Mouse (Mus musculus) limb, embryonic 10.5 days (tissue): ENCODE results near the gene Sv2b. TPM values are rescaled to one million over a fixed set of nuclear protein-coding genes. Genes with fewer than 3 reads are reported as not detected.

Experiments used
- DNase-seq: peaks from one replicate; pipeline ENCODE4 v3.0.0-alpha.2; 2017; ENCODE audit warnings: low spot score
- H3K27ac ChIP-seq: fragments of 300-500 bp; sonication (generic); 2 replicates; pipeline ENCODE4 v1.5.1; 2016; ENCODE audit warnings: mild to moderate bottlenecking
- H3K27me3 ChIP-seq: fragments of 300-500 bp; sonication (generic); 2 replicates; pipeline ENCODE4 v1.6.1; 2016; ENCODE audit warnings: low read depth, mild to moderate bottlenecking; ENCODE audit not compliant: poor library complexity, severe bottlenecking
- H3K36me3 ChIP-seq: fragments of 300-500 bp; sonication (generic); 2 replicates; pipeline ENCODE4 v1.6.1; 2016; ENCODE audit warnings: mild to moderate bottlenecking, moderate library complexity
- H3K4me1 ChIP-seq: fragments of 300-500 bp; sonication (generic); 2 replicates; pipeline ENCODE4 v1.6.1; 2016
- H3K4me3 ChIP-seq: fragments of 300-500 bp; sonication (generic); 2 replicates; pipeline ENCODE4 v1.5.1; 2016; ENCODE audit warnings: mild to moderate bottlenecking, moderate library complexity
- H3K9me3 ChIP-seq: fragments of 300-500 bp; sonication (generic); replicated peaks from 2 replicates; pipeline ENCODE4 v1.6.1; 2016; ENCODE audit warnings: mild to moderate bottlenecking
- WGBS: fragments of 180-500 bp; shearing (Covaris S2); methylation state at CpG from one replicate; pipeline ENCODE4 v1.1.7; 2016; 5-methylcytosine and 5-hydroxymethylcytosine counted together
- polyA plus RNA-seq: library from polyadenylated mRNA; unstranded; fragments of >200 nt; fragmentation: Nextera tagmentation; extraction: Ambion mirVana; gene quantifications from 2 replicates; pipeline ENCODE4 v1.2.1, GENCODE M21; 2016

Gene Sv2b
- polyA plus RNA-seq, 1 experiment from 2014 or later = 1.3 TPM

- Histone ChIP-seq H3K4me1 (no peaks in the 10 kb centered on the region), H3K9me3 (no peaks in the 10 kb centered on the region), H3K4me3 (no peak overlapping the region), H3K27ac (no peak overlapping the region), H3K36me3 (no peaks in the 10 kb centered on the region), H3K27me3 (no peaks in the 10 kb centered on the region)
- WGBS = 78% methylated on average over 17 of the region's 17 CpGs
- DNase-seq = no peak
Observed at GRCm38 (mm10) chr7:75102536-75103332, 206.3 kb downstream of the Sv2b start.

- Histone ChIP-seq H3K36me3 (no peaks in the 10 kb centered on the region), H3K4me1 (peaks cover 2% of the 10 kb centered on the region; the same call in 1 of the 2 replicates), H3K27me3 (no peaks in the 10 kb centered on the region), H3K4me3 (no peak overlapping the region), H3K9me3 (no peaks in the 10 kb centered on the region), H3K27ac (no peak overlapping the region)
- 90% methylated on average over 4 of the region's 4 CpGs for WGBS
- no peak for DNase-seq
Observed at GRCm38 (mm10) chr7:75085473-75085872, 223.6 kb downstream of the Sv2b start.

GRCm38 (mm10) chr7:75080163-75080562 is 228.9 kb downstream of the Sv2b start:
- no peaks in the 10 kb centered on the region for H3K36me3 ChIP-seq
- H3K4me1 ChIP-seq = 0 out of 2 replicates have a peak, but pooled peaks cover 2% of the 10 kb centered on the region
- DNase-seq = no peak
- H3K27ac ChIP-seq = no peak overlapping the region
- no peaks in the 10 kb centered on the region for H3K27me3 ChIP-seq
- H3K4me3 ChIP-seq = no peak overlapping the region
- H3K9me3 ChIP-seq = no peaks in the 10 kb centered on the region

- 88% methylated on average over 8 of the region's 8 CpGs for WGBS
- DNase-seq = no peak
- no peaks in the 10 kb centered on the region for H3K9me3 ChIP-seq
- 0 out of 2 replicates have a peak, but pooled peaks cover 4% of the 10 kb centered on the region for H3K4me1 ChIP-seq
- H3K27ac ChIP-seq = no peak overlapping the region
- no peak overlapping the region for H3K4me3 ChIP-seq
- H3K27me3 ChIP-seq = no peaks in the 10 kb centered on the region
- no peaks in the 10 kb centered on the region for H3K36me3 ChIP-seq
Observed at GRCm38 (mm10) chr7:75077560-75078208, 231.4 kb downstream of the Sv2b start.

Other genes with a start within 250 kb of the Sv2b start
- 24.3 and 31.2 TPM in 2 replicates for gene Akap13, start 146.3 kb upstream of the Sv2b start, polyA plus RNA-seq